Mouse (Mus musculus) thymus, adult 2 months (tissue): Measurements from ENCODE around the gene Cobll1. TPM values are rescaled to one million over a fixed set of nuclear protein-coding genes. Genes with fewer than 3 reads are reported as not detected.

Experiments used
- DNase-seq: peaks from one replicate; pipeline ENCODE4 v3.0.0; 2021
- H3K27ac ChIP-seq: fragments of 200-500 bp; 2 replicates; pipeline ENCODE4 v1.5.1; 2012; ENCODE audit warnings: low read length, control low read depth; ENCODE audit not compliant: control insufficient read depth, insufficient read depth
- H3K27me3 ChIP-seq: fragments of 200-500 bp; 2 replicates; pipeline ENCODE4 v1.6.1; 2012; ENCODE audit warnings: mild to moderate bottlenecking, low read length, moderate library complexity, mixed read lengths; ENCODE audit not compliant: control insufficient read depth, insufficient read depth
- H3K36me3 ChIP-seq: fragments of 200-500 bp; 2 replicates; pipeline ENCODE4 v1.6.1; 2012; ENCODE audit warnings: mild to moderate bottlenecking, low read length, moderate library complexity; ENCODE audit not compliant: control insufficient read depth, insufficient read depth
- H3K4me1 ChIP-seq: fragments of 200-500 bp; replicated peaks from 2 replicates; pipeline ENCODE4 v1.6.1; 2012; ENCODE audit warnings: low read length; ENCODE audit not compliant: control insufficient read depth, insufficient read depth
- H3K4me3 ChIP-seq: fragments of 200-500 bp; 2 replicates; pipeline ENCODE4 v1.5.1; 2012; ENCODE audit warnings: mild to moderate bottlenecking, low read length, control low read depth, moderate library complexity; ENCODE audit not compliant: control insufficient read depth, insufficient read depth
- CTCF ChIP-seq: fragments of 200-500 bp; IDR thresholded peaks from 2 replicates; pipeline ENCODE4 v1.5.1; 2012; ENCODE audit warnings: mild to moderate bottlenecking, control low read depth, low read length, moderate library complexity, borderline replicate concordance; ENCODE audit not compliant: control insufficient read depth, poor library complexity, insufficient read depth; ENCODE audit errors: extremely low read depth
- POLR2A ChIP-seq: fragments of 200-500 bp; IDR thresholded peaks from 2 replicates; pipeline ENCODE4 v1.6.1; 2012; ENCODE audit warnings: mild to moderate bottlenecking, low read length, control low read depth, moderate library complexity; ENCODE audit not compliant: control insufficient read depth, poor library complexity, insufficient read depth; ENCODE audit errors: extremely low read depth
- WGBS: fragments of 180-500 bp; shearing (Covaris S2); methylation state at CpG from one replicate; pipeline ENCODE4 v1.1.7; 2018; 5-methylcytosine and 5-hydroxymethylcytosine counted together
- polyA plus RNA-seq: library from polyadenylated mRNA; depleted of rRNA; stranded (reverse); fragments of >200 nt; gene quantifications from 2 replicates; pipeline ENCODE4 v1.2.3, GENCODE M21; 2012

Cobll1 gene
- polyA plus RNA-seq, 1 experiment = 3.5 TPM

DNA sequence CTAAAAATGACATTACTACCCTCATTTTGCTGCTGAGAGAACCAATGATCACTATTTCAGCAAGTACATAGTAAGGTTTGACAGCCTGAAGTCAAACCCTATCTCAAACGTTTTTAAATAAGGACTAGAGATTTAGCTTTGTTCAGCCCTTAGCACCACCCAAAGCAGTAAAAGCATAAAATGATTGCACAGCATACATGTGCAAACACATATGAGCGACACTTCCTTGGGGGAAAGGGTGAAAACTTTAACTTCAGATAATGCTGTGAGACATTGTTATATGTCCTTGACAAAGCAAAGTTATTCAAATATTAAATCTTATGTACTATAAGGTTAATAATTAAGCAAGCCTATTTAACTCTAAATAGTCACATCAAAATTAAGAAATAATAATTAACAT lies 18.2 kb upstream of the Cobll1 start:
- TF ChIP-seq CTCF = no peak
- TF ChIP-seq POLR2A = no peak
- WGBS = 89% methylated on average over 2 of the region's 2 CpGs
- H3K4me1 ChIP-seq = no peaks in the 10 kb centered on the region
- H3K27ac ChIP-seq = no peak overlapping the region
- no peaks in the 10 kb centered on the region for H3K36me3 ChIP-seq
- H3K27me3 ChIP-seq = no peaks in the 10 kb centered on the region
- no peak overlapping the region for H3K4me3 ChIP-seq
- DNase-seq = no peak

DNA sequence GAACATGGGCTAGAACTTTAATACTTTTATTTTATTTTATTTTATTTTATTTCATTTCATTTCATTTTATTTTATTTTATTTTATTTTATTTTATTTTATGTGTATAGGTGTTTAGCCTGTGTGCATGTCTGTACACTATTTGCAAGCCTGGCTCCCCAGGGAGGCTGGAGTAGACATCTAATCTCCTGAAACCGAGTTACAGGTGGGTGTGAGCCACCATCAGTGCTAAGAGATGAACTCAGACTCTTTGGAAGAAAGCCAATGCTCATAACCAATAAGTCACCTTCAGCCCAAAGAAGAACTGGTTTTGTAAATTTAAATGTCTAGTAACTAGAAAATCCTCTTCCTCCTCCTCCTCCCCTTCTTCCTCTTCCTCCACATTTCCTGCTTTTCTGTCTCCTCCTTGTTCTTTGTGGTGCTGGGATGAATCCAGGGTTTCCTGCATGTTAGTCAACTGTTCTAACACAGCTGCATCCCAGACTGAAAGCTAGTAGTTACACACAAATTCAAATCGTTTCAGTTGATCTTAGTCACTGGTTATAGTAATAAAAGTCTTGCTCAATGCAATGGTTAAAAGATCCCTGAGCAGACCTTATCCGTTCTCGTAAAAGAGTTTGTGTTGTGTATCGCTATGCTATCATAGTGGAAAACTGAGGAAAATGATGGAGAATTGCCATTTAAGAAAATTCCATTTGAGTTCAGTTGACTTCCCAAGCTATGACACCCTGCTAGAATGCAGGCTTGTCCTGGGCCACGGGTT lies 17.5 kb upstream of the Cobll1 start:
- Histone ChIP-seq H3K36me3 (no peaks in the 10 kb centered on the region), H3K4me1 (no peaks in the 10 kb centered on the region), H3K4me3 (no peak overlapping the region), H3K27me3 (no peaks in the 10 kb centered on the region), H3K27ac (no peak overlapping the region)
- TF ChIP-seq CTCF (no peak), POLR2A (no peak)
- WGBS = 84% methylated on average over 6 of the region's 6 CpGs
- no peak for DNase-seq

GRCm38 (mm10) chr2:65250589-65251104 lies 11.4 kb upstream of the Cobll1 start:
- Histone ChIP-seq H3K4me1 (no peaks in the 10 kb centered on the region), H3K27ac (no peak overlapping the region), H3K36me3 (no peaks in the 10 kb centered on the region), H3K4me3 (no peak overlapping the region), H3K27me3 (no peaks in the 10 kb centered on the region)
- no peak for DNase-seq
- TF ChIP-seq CTCF (no peak), POLR2A (no peak)
- 86% methylated on average over 5 of the region's 5 CpGs for WGBS

DNA sequence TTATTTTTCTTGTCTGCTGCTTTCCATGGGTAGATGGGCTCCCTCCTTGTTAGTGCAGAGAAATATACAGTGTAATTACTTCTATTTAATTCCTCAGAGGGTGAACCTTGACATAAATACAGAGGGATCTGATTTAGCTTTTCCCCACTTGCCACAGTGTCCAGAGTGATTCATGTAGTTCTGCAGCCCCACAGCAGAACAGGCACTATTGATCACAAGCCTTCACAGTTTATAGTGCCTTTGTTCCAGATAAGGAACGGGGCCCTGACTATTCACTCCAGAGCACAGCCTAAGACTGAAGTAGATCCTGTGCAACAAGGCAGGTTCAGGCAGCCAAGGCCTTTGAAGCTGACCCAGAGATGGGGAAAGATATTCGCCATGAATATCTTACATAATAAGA lies 10.4 kb upstream of the Cobll1 start:
- no peaks in the 10 kb centered on the region for H3K4me1 ChIP-seq
- 91% methylated on average over 2 of the region's 2 CpGs for WGBS
- no peak for DNase-seq

GRCm38 (mm10) chr2:65240173-65240745 lies 1.1 kb upstream of the Cobll1 start:
- H3K4me3 ChIP-seq = no peak overlapping the region
- H3K4me1 ChIP-seq = peaks cover 6% of the 10 kb centered on the region; the same call in 1 of the 2 replicates
- no peak for DNase-seq
- H3K27me3 ChIP-seq = no peaks in the 10 kb centered on the region
- H3K27ac ChIP-seq = no peak overlapping the region
- H3K36me3 ChIP-seq = no peaks in the 10 kb centered on the region
- TF ChIP-seq POLR2A (no peak), CTCF (no peak)
- WGBS = 87% methylated on average over 5 of the region's 5 CpGs

More for the DNA sequence above, 10.4 kb upstream of the Cobll1 start:
- no peak overlapping the region for H3K4me3 ChIP-seq
- no peaks in the 10 kb centered on the region for H3K36me3 ChIP-seq
- no peak overlapping the region for H3K27ac ChIP-seq
- TF ChIP-seq POLR2A = no peak
- TF ChIP-seq CTCF = no peak
- H3K27me3 ChIP-seq = no peaks in the 10 kb centered on the region

DNA sequence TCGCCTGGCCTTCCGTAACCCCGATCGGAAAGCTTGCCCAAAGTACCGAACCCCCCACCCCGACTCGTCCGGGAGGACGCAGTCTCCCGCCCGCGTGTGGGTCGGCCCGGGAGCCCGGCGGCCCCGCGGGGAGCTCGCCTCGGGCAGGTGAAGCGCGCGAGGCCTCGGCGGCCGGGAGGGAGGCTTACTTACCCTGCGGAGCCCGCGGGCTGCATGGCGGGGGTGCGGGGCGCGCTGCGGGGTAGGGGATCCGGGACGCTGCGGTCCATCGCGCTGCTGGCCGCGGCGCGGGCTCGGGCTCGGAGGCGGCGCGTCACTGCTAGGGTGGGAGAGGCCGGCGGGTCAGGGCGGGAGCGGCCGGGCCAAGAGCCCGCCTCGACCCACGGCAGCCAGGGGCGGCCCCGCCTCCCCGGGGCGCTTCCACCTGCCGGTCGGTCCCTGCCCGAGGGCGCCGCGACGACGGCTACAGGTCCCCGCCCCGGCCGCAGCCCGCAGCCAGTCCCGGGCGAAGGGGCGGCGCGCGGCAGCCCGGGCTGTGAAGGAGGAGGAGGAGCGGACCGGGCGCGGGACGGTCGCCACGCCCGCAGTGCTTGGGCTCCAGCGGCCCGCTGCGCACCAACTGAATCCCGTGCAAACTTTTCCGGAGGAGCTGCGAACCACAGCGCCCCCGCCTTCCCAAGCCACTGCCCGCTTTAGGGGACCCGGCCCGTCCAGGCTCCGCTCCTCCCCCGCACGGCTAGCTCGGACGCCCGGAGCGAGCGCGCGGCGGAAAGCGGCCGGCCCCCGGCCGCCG lies 836 bp downstream of the Cobll1 start:
- H3K36me3 ChIP-seq = no peaks in the 10 kb centered on the region
- TF ChIP-seq CTCF = no peak
- no peak for TF ChIP-seq POLR2A
- under 1% methylated on average over 109 of the region's 114 CpGs for WGBS
- H3K4me1 ChIP-seq = peaks cover 6% of the 10 kb centered on the region; the same call in 1 of the 2 replicates
- peak overlapping the region; percentile 39 for H3K4me3 ChIP-seq
- DNase-seq = peak; percentile 47
- no peak overlapping the region for H3K27ac ChIP-seq
- H3K27me3 ChIP-seq = no peaks in the 10 kb centered on the region
